Mouse (Mus musculus) lung, adult 2 months (tissue): ENCODE measurements around the gene Gsk3b.
A peak's percentile ranks its signal among the peaks of the same experiment; 100 is the strongest.

Source experiments
- CTCF ChIP-seq: fragments of 200-500 bp; IDR thresholded peaks from 2 replicates; pipeline ENCODE4 v1.5.1; 2011; ENCODE audit warnings: mild to moderate bottlenecking, low read length, control low read depth; ENCODE audit not compliant: insufficient read depth
- POLR2A ChIP-seq: fragments of 200-500 bp; IDR thresholded peaks from 2 replicates; pipeline ENCODE4 v1.6.1; 2011; ENCODE audit warnings: low read depth, mild to moderate bottlenecking, control low read depth, low read length, borderline replicate concordance; ENCODE audit errors: extremely low read depth

GRCm38 (mm10) chr16:38295349-38295930 is 206.6 kb downstream of the Gsk3b start:
- TF ChIP-seq CTCF (peak; percentile 31; the same call in 1 of the 2 replicates), POLR2A (no peak)
